Mouse (Mus musculus): ENCODE measurements at regions not wholly inside any gene's neighbourhood (a gene's known extent, or its start where the extent isn't known, plus 50 kb on each side); places are given as distances from the start of the nearest gene placed in this dataset.

DNA sequence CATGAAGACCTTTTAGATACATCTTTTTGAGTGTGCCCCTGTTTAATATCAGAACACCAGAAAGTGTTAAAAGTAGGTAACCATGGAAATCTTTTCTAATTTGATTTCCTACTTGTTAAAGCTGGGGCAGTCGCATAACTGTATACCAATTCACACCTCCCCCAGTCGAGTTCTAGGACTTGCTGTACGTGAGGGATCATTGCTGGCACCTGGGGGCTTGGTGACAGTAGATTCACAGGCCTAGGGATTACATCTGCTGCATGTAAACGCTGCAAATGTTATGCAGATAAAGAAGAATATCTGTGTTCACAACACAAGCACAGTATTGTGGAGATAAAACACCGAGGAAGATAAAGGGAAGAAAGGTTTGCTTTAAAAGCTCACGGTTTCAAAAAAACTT lies 256.7 kb downstream of the Ice1 start:
- H3K27me3 ChIP-seq (ENCODE audit: control insufficient read depth, insufficient read depth, low read length): no peaks in the 10 kb centered on the region
- TF ChIP-seq POLR2A (IDR thresholded peaks at IDR 0.05; ENCODE audit: control insufficient read depth, low read depth, low read length) (no peak), CTCF (IDR thresholded peaks at IDR 0.05; ENCODE audit: control insufficient read depth, insufficient read depth, insufficient replicate concordance, low read depth, low read length) (no peak)
- no peak overlapping the region for H3K27ac ChIP-seq (ENCODE audit: control insufficient read depth, insufficient read depth, low read depth, low read length)
- H3K4me3 ChIP-seq (ENCODE audit: control insufficient read depth, low read depth, low read length): no peak overlapping the region
- no peaks in the 10 kb centered on the region for H3K4me1 ChIP-seq (ENCODE audit: control insufficient read depth, insufficient read depth, low read length)
- H3K36me3 ChIP-seq (ENCODE audit: control insufficient read depth, insufficient read depth, low read length): no peaks in the 10 kb centered on the region

GRCm38 (mm10) chr13:70385292-70385691 lies 252.1 kb downstream of the Ice1 start:
- Histone ChIP-seq H3K27me3 (ENCODE audit: control insufficient read depth, insufficient read depth, low read length) (no peaks in the 10 kb centered on the region), H3K36me3 (ENCODE audit: control insufficient read depth, insufficient read depth, low read length) (no peaks in the 10 kb centered on the region), H3K4me3 (ENCODE audit: control insufficient read depth, low read depth, low read length) (no peak overlapping the region), H3K4me1 (ENCODE audit: control insufficient read depth, insufficient read depth, low read length) (no peaks in the 10 kb centered on the region), H3K27ac (ENCODE audit: control insufficient read depth, insufficient read depth, low read depth, low read length) (no peak overlapping the region)
- no peak for TF ChIP-seq CTCF (IDR thresholded peaks at IDR 0.05; ENCODE audit: control insufficient read depth, insufficient read depth, insufficient replicate concordance, low read depth, low read length)
- TF ChIP-seq POLR2A (IDR thresholded peaks at IDR 0.05; ENCODE audit: control insufficient read depth, low read depth, low read length): no peak

DNA sequence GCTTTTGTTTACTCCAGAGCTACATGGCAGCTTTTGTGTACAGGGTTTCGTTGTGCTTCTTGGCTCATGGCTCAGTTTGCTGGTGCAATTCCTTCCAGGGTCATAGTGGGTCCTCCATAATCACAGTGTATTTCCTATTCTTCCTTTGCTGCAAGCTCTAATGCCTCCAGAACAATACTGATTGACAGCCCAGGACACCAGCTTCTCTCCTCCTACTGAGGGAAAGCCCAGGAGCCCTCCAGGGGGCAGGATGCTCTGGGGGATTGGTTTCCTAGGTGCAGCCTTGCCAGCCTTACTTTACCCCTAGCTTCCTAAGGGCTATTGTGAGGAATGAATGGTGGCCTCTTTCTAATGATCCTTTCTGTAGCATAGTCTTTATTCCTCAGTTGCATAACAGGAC lies 224.6 kb downstream of the Ice1 start:
- H3K27me3 ChIP-seq (ENCODE audit: control insufficient read depth, insufficient read depth, low read length): no peaks in the 10 kb centered on the region
- H3K4me3 ChIP-seq (ENCODE audit: control insufficient read depth, low read depth, low read length): no peak overlapping the region
- H3K4me1 ChIP-seq (ENCODE audit: control insufficient read depth, insufficient read depth, low read length): no peaks in the 10 kb centered on the region
- no peak overlapping the region for H3K27ac ChIP-seq (ENCODE audit: control insufficient read depth, insufficient read depth, low read depth, low read length)
- no peaks in the 10 kb centered on the region for H3K36me3 ChIP-seq (ENCODE audit: control insufficient read depth, insufficient read depth, low read length)
- no peak for TF ChIP-seq CTCF (IDR thresholded peaks at IDR 0.05; ENCODE audit: control insufficient read depth, insufficient read depth, insufficient replicate concordance, low read depth, low read length)
- TF ChIP-seq POLR2A (IDR thresholded peaks at IDR 0.05; ENCODE audit: control insufficient read depth, low read depth, low read length): no peak

DNA sequence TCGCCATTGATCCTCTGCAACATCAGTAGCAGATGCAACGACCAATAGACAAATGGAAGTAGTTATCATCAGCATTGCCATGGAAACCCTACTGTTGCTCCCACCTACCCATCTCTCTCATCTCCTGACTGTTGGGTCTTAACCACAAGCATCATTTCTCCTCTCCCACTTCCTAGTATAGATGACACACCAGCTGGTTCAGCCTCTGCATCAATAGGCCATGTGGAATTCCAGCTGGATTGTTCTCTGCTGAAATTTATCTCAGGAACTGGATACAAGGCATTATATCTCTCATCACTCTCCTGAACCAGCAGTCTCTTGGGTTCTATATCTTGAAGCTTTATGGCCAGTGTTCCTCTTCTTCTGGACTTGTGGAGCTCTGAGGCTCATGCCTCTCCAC lies 219.3 kb downstream of the Ice1 start:
- TF ChIP-seq CTCF (IDR thresholded peaks at IDR 0.05; ENCODE audit: control insufficient read depth, insufficient read depth, insufficient replicate concordance, low read depth, low read length) (no peak), POLR2A (IDR thresholded peaks at IDR 0.05; ENCODE audit: control insufficient read depth, low read depth, low read length) (no peak)
- H3K4me3 ChIP-seq (ENCODE audit: control insufficient read depth, low read depth, low read length): no peak overlapping the region
- no peak overlapping the region for H3K27ac ChIP-seq (ENCODE audit: control insufficient read depth, insufficient read depth, low read depth, low read length)
- no peaks in the 10 kb centered on the region for H3K4me1 ChIP-seq (ENCODE audit: control insufficient read depth, insufficient read depth, low read length)
- no peaks in the 10 kb centered on the region for H3K27me3 ChIP-seq (ENCODE audit: control insufficient read depth, insufficient read depth, low read length)
- H3K36me3 ChIP-seq (ENCODE audit: control insufficient read depth, insufficient read depth, low read length): no peaks in the 10 kb centered on the region

- H3K4me3 ChIP-seq (ENCODE audit: control insufficient read depth, low read depth, low read length): no peak overlapping the region
- H3K27ac ChIP-seq (ENCODE audit: control insufficient read depth, insufficient read depth, low read depth, low read length): no peak overlapping the region
- no peaks in the 10 kb centered on the region for H3K27me3 ChIP-seq (ENCODE audit: control insufficient read depth, insufficient read depth, low read length)
- H3K4me1 ChIP-seq (ENCODE audit: control insufficient read depth, insufficient read depth, low read length): no peaks in the 10 kb centered on the region
- TF ChIP-seq POLR2A (IDR thresholded peaks at IDR 0.05; ENCODE audit: control insufficient read depth, low read depth, low read length) (no peak), CTCF (IDR thresholded peaks at IDR 0.05; ENCODE audit: control insufficient read depth, insufficient read depth, insufficient replicate concordance, low read depth, low read length) (no peak)
- no peaks in the 10 kb centered on the region for H3K36me3 ChIP-seq (ENCODE audit: control insufficient read depth, insufficient read depth, low read length)
Observed at GRCm38 (mm10) chr13:70439419-70439818, 198.0 kb downstream of the Ice1 start.

- no peaks in the 10 kb centered on the region for H3K4me1 ChIP-seq (ENCODE audit: control insufficient read depth, insufficient read depth, low read length)
- H3K4me3 ChIP-seq (ENCODE audit: control insufficient read depth, low read depth, low read length): no peak overlapping the region
- no peaks in the 10 kb centered on the region for H3K27me3 ChIP-seq (ENCODE audit: control insufficient read depth, insufficient read depth, low read length)
- no peak overlapping the region for H3K27ac ChIP-seq (ENCODE audit: control insufficient read depth, insufficient read depth, low read depth, low read length)
- no peaks in the 10 kb centered on the region for H3K36me3 ChIP-seq (ENCODE audit: control insufficient read depth, insufficient read depth, low read length)
- TF ChIP-seq CTCF (IDR thresholded peaks at IDR 0.05; ENCODE audit: control insufficient read depth, insufficient read depth, insufficient replicate concordance, low read depth, low read length): no peak
- no peak for TF ChIP-seq POLR2A (IDR thresholded peaks at IDR 0.05; ENCODE audit: control insufficient read depth, low read depth, low read length)
Observed at GRCm38 (mm10) chr13:70446940-70447339, 190.5 kb downstream of the Ice1 start.

DNA sequence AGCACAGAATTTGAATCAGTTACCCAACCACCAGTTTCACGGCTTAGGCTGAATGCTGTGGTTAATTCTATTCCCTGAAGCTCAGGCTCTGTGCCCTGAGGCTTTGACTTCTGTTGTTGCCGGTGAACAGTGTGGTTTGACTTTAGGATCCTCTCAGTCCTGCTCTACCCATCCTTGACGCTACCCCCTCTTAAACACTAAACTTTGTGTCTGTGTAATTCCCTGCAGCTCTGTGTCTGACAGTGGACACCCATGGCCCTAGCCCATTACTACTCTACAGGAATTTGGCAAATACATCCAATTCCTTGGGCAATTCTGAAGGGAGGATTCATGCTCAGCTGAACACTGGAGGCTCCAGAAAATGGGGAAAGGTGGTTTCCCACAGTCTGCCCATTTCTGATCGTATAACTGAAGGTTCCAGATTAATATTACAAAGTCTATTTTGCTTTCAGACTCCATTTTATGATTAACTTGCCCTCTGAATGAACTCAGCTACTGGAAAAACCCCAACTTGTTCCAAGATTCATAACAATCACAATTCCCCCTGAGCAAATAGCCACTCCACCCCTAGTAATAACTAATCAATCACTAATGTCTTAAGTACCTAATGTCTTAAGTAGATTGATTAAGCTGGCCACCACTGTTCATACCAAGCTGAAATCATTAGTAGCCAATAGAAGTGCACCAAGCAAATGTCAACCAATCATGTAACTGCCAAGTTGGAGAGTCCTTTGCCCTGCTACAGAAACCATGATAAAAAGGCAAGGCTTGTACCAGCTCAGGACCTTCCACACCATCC lies 182.6 kb downstream of the Ice1 start:
- Histone ChIP-seq H3K4me3 (ENCODE audit: control insufficient read depth, low read depth, low read length) (no peak overlapping the region), H3K27me3 (ENCODE audit: control insufficient read depth, insufficient read depth, low read length) (no peaks in the 10 kb centered on the region), H3K36me3 (ENCODE audit: control insufficient read depth, insufficient read depth, low read length) (no peaks in the 10 kb centered on the region), H3K4me1 (ENCODE audit: control insufficient read depth, insufficient read depth, low read length) (no peaks in the 10 kb centered on the region), H3K27ac (ENCODE audit: control insufficient read depth, insufficient read depth, low read depth, low read length) (no peak overlapping the region)
- TF ChIP-seq POLR2A (IDR thresholded peaks at IDR 0.05; ENCODE audit: control insufficient read depth, low read depth, low read length) (no peak), CTCF (IDR thresholded peaks at IDR 0.05; ENCODE audit: control insufficient read depth, insufficient read depth, insufficient replicate concordance, low read depth, low read length) (no peak)
